24 mouse cellular contexts compared by ENCODE assay signal in genomic region chr12:77100482-77100881, GRCm38 (mm10).
"Had no signal": no experiment of that assay in that cellular context is flagged by ENCODE, and none has a peak within 500 bp of the region (broad histone marks: within the 10 kb centered on the region; RNA-seq: fewer than 3 reads in every experiment).

No protein-coding gene starts in this region.

- H3K36me3 ChIP-seq: heart, embryonic 10.5 days; heart, embryonic 12.5 days; hindbrain, embryonic 10.5 days; hindbrain, embryonic 12.5 days; limb, embryonic 10.5 days; limb, embryonic 12.5 days; liver, embryonic 13.5 days had no signal

- DNase-seq: gastrocnemius, postnatal 25 days; heart, adult 2 months; heart, postnatal 10 days; heart, postnatal 4 days; kidney, adult 18-20 months; kidney, adult 8-10 months; kidney, postnatal 10 days; kidney, postnatal 25 days; kidney, postnatal 4 days; liver; liver, embryonic 13.5 days had no signal

- H3K9me3 ChIP-seq: heart, embryonic 10.5 days; heart, embryonic 12.5 days; hindbrain, embryonic 10.5 days; hindbrain, embryonic 12.5 days; limb, embryonic 10.5 days; limb, embryonic 12.5 days; liver, embryonic 13.5 days had no signal

- H3K4me3 ChIP-seq: heart, adult 2 months; heart, embryonic 10.5 days; heart, embryonic 12.5 days; hindbrain, embryonic 10.5 days; hindbrain, embryonic 12.5 days; layer of hippocampus, adult 2 months; left cerebral cortex, adult 2 months; limb, embryonic 10.5 days; limb, embryonic 12.5 days; liver, embryonic 13.5 days had no signal

- H3K27ac ChIP-seq: heart, adult 2 months; heart, embryonic 10.5 days; hindbrain, embryonic 10.5 days; hindbrain, embryonic 12.5 days; hindbrain, embryonic 14.5 days; layer of hippocampus, adult 2 months; left cerebral cortex, adult 2 months; limb, embryonic 10.5 days; limb, embryonic 12.5 days; liver, embryonic 13.5 days had no signal

- H3K9ac ChIP-seq: heart, embryonic 12.5 days; hindbrain, embryonic 12.5 days; hindbrain, embryonic 14.5 days; limb, embryonic 12.5 days; liver, embryonic 13.5 days had no signal

- H3K4me2 ChIP-seq: heart, embryonic 12.5 days; hindbrain, embryonic 12.5 days; hindbrain, embryonic 14.5 days; limb, embryonic 12.5 days; liver, embryonic 11.5 days; liver, embryonic 13.5 days had no signal

- ATAC-seq: hindbrain, embryonic 16.5 days; inflammation-experienced regulatory T-cells, adult 6 months; intestine, postnatal 0 days had no signal

- H3K27me3 ChIP-seq: heart, embryonic 12.5 days; hindbrain, embryonic 12.5 days; limb, embryonic 12.5 days; liver, embryonic 13.5 days had no signal

- H3K4me1 ChIP-seq: heart, embryonic 10.5 days; heart, embryonic 12.5 days; hindbrain, embryonic 10.5 days; hindbrain, embryonic 12.5 days; limb, embryonic 10.5 days; limb, embryonic 12.5 days had no signal
